Mouse (Mus musculus) Patski (cell line): ENCODE data around the gene Tmem26. TPM values are rescaled to one million over a fixed set of nuclear protein-coding genes. Genes with fewer than 3 reads are reported as not detected.

Experiments used
- ATAC-seq: fragments of 100-300 bp; one replicate; pipeline ENCODE4 v1.8.0; 2021
- CTCF ChIA-PET: fragments of 350-600 bp; sonication (Branson Sonifier 250); formaldehyde crosslinking; loops from one replicate; lab custom pipeline; 2022; ENCODE audit warnings: inconsistent platforms; lab: Charles Lee
- POLR2A ChIA-PET: fragments of 350-600 bp; sonication (Branson Sonifier 250); formaldehyde crosslinking; loops from one replicate; lab custom pipeline; 2022; ENCODE audit warnings: antibody characterized with exemption, inconsistent platforms; lab: Charles Lee
- DNase-seq: peaks from one replicate; pipeline ENCODE4 v3.0.0-alpha.2; 2011; ENCODE audit warnings: low read depth, low spot score
- H3K27me3 ChIP-seq: fragments of 371-371 bp; one replicate; pipeline ENCODE4 v1.5.1; 2021
- CTCF ChIP-seq: fragments of 100-300 bp; IDR thresholded peaks from one replicate; pipeline ENCODE4 v1.5.1; 2021
- in situ Hi-C: fragments of 300-500 bp; cut with MboI; formaldehyde crosslinking; loops from 3 replicates; pipeline ENCODE4 v1.11.1; 2018; ENCODE audit warnings: low pct_unique_long_range_greater_than_20kb, mixed read lengths
- polyA plus RNA-seq: library from polyadenylated mRNA; unstranded; gene quantifications from one replicate; pipeline ENCODE4 v1.2.3, GENCODE M21; 2021

Tmem26 gene
- polyA plus RNA-seq, 1 experiment from 2014 or later = not detected

- TF ChIP-seq CTCF = no peak
- in situ Hi-C loops = no loop called here
- DNase-seq (no peak), ATAC-seq (no peak)
- CTCF ChIA-PET = no interaction called here
- H3K27me3 ChIP-seq = no peaks in the 10 kb centered on the region
- POLR2A ChIA-PET = no interaction called here
Observed at GRCm38 (mm10) chr10:68750921-68751320, 27.5 kb downstream of the Tmem26 start.

DNA sequence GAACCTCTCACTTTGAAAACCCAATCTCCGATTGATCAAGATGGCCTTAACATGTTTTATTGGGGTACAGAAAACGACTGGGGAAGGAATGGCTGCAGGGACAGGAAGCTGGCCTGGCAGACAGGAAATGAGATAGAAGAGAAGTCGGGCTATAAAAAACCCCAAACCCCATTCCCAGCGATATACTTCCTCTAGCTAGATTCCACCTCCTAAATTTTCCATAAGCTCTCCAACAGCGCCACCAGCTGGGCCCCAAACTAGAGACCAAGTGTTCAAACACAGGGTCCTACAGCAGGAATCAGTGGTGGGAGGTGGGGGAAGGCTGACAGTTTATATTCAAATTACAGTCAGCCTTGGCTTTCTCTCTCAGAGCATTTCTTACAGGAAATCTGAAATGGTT lies 35.8 kb downstream of the Tmem26 start:
- no peaks in the 10 kb centered on the region for H3K27me3 ChIP-seq
- POLR2A ChIA-PET = interaction anchor here (0.7 kb wide), 1 partner anchor 18 kb away, joined by 4 read pairs; no protein-coding TSS in a partner anchor
- DNase-seq (no peak), ATAC-seq (no peak)
- in situ Hi-C loops = no loop called here
- CTCF ChIA-PET = no interaction called here
- TF ChIP-seq CTCF = peak; percentile 62

DNA sequence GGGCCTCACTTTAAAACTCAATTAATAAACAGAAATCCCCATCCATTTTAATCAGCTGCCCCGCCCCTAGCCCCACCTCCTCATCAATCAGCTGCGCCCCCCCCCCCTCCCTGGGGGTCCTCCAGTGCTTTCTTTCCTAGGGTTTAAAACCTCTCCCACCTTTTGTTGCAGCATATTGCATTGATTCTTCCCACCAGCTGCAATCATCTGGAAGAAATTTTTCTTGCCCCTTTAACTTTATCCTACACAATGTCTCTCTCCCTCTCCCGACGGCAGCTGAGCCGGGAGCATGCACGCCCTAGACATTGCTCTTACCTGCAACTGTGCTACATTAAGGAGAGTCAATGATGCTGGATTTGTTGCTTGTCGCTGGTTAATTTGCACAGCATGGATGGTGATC lies 36.3 kb downstream of the Tmem26 start:
- no peaks in the 10 kb centered on the region for H3K27me3 ChIP-seq
- no peak for DNase-seq
- TF ChIP-seq CTCF = no peak
- POLR2A ChIA-PET = no interaction called here
- ATAC-seq = no peak
- in situ Hi-C loops = no loop called here
- CTCF ChIA-PET = no interaction called here

DNA sequence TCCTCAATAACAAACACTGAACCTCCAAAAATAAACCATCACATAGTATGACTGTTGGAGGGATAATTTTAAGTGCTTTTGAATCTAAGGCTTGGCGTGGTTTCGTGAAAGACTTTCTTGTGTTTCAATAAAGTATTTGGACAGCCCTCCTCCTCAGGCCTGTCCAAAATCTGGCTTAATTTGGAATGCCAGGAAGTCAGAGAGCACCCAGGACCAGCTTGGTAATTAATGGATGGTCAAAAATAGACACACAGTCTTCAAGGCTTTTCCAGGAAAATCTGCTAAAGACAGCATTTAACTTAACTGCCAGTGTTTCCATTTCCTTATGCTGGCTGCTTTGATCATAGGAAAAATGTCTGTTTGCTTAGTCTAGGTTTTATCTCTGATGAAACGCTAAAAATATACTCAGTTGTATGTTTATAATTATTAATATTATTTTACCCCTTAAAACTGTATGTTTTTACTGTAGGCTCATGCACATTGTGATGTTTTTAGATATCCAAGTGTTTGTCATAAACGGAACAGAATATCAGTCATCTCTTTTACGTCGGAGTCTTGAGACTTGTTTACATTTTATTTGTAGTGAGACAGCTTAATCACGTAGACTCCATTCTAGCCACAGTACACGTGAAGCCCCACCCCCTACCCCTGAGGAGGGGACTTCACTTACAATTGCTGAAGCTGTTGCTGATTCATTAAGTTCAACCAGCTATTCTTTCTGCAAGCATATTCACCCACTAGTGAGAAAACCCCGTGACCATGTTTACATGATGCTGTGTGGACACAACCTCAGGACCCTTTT lies 57.8 kb downstream of the Tmem26 start:
- in situ Hi-C loops = no loop called here
- CTCF ChIA-PET = interaction anchor here (2.7 kb wide), 1 partner anchor 10 kb away, joined by 8 read pairs; no protein-coding TSS in a partner anchor
- no peak for TF ChIP-seq CTCF
- ATAC-seq (no peak), DNase-seq (no peak)
- POLR2A ChIA-PET = no interaction called here
- H3K27me3 ChIP-seq = no peaks in the 10 kb centered on the region

DNA sequence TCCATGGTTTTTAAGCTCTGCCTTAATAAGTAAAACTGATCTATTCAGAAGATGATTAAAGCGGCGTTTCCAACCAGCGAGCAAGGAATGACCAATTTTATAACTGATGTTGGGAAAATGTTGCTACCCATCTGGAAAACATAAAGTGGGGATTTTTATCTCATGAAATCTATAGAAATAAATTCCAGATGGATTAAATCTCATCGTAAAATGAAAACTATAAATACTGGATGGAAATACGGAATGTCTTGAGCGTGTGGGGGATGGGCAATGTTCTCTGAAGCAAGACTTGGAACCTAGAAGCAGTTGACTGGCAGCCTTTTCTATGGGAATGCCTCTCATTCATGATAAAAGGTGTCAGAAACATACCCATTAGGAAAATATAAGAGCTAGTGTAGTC lies 59.3 kb downstream of the Tmem26 start:
- CTCF ChIA-PET = interaction anchor here (2.7 kb wide), 1 partner anchor 9 kb away, joined by 8 read pairs; no protein-coding TSS in a partner anchor
- in situ Hi-C loops = no loop called here
- no peaks in the 10 kb centered on the region for H3K27me3 ChIP-seq
- DNase-seq (no peak), ATAC-seq (no peak)
- no peak for TF ChIP-seq CTCF
- POLR2A ChIA-PET = no interaction called here

DNA sequence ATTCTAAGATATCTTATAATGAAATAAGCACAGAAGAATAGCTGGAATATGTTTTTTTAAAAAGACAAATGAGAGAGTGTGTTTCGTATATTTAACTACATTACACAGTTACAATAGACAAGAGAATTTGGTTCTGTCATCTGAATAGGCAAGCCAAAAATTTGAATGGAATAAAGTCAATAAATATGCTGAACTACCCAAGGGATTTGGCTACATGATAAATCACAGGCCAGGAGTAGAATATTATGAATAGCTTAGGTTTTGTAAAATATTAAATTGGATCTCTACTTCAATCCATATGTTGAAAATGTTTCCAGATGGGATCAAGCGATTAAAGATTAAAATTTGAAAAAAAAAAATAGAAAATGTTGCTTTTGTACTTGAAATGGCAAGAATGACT lies 60.4 kb downstream of the Tmem26 start:
- POLR2A ChIA-PET = no interaction called here
- no peaks in the 10 kb centered on the region for H3K27me3 ChIP-seq
- CTCF ChIA-PET = no interaction called here
- DNase-seq = no peak
- no peak for TF ChIP-seq CTCF
- in situ Hi-C loops = no loop called here
- ATAC-seq = no peak

- POLR2A ChIA-PET = no interaction called here
Observed at GRCm38 (mm10) chr10:68784463-68784862, 61.0 kb downstream of the Tmem26 start.

DNA sequence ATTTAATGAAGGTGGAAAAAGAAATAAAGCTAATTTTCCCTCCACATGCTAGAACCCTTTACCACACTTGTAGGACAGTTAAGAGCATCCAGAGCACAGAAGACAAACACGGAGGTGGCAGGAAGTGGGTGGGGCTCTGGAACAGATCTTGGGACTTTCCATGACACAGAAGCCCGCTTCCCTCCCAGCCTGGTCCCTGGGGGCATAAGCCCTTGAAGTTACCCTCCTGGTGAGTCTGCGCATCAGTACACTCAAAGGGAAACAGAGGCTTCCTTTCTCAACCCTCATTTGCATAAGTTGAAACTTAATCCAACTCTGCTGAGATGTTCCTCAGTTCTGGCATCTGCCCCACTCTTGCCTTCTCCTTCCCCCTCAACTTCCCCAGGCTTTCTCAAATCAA lies 72.0 kb downstream of the Tmem26 start:
- DNase-seq (peak; percentile 17), ATAC-seq (no peak)
- in situ Hi-C loops = no loop called here
- CTCF ChIA-PET = interaction anchor here (1.1 to 2.2 kb wide), 2 partner anchors 11 to 113 kb away, joined by 3 to 5 read pairs; no protein-coding TSS in a partner anchor
- no peak for TF ChIP-seq CTCF
- POLR2A ChIA-PET = no interaction called here
- no peaks in the 10 kb centered on the region for H3K27me3 ChIP-seq

More at GRCm38 (mm10) chr10:68784463-68784862, 61.0 kb downstream of the Tmem26 start:
- CTCF ChIA-PET = no interaction called here
- ATAC-seq (no peak), DNase-seq (no peak)
- in situ Hi-C loops = no loop called here
- no peaks in the 10 kb centered on the region for H3K27me3 ChIP-seq
- no peak for TF ChIP-seq CTCF

DNA sequence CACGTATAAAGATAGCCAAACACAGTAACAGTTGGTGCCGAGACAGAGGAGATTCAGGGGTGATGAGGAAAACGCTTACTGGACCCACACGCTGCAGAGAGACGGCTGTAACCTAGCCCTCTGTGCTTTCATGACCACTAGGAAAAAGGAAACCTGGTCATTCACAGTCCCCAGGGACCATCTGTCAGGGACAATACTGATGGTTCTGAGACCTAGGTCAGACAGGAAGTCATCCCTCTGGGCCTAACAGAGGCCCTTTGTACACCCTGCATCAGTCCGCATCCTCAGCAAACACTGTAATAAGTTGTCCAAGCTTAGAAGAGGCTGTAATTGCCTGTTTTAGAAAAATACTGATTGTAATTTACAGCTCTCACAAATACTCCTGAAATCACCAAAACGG lies 76.4 kb downstream of the Tmem26 start:
- no peaks in the 10 kb centered on the region for H3K27me3 ChIP-seq
- in situ Hi-C loops = no loop called here
- no peak for TF ChIP-seq CTCF
- POLR2A ChIA-PET = no interaction called here
- no peak for ATAC-seq
- DNase-seq = no peak
- CTCF ChIA-PET = interaction anchor here (1.6 kb wide), 1 partner anchor 9 kb away, joined by 3 read pairs; no protein-coding TSS in a partner anchor

DNA sequence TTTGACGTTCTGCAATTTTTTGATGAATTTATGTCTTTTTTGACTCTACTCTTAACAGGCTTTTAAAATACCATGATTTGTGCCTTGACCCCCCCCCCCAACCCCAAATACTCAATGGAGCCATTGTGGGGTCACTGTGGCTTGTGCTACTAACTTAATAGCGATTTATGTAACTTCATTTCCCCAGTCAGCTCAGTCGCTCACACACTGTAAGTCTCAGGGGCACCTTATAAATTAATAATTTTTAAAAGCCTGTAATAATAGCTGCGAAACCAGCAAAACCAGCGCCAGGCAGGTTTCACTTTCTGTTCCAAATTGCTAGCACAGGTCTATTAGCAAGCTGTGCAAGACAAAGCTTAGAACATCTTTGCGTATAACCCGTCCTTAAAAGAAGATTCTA lies 76.9 kb downstream of the Tmem26 start:
- H3K27me3 ChIP-seq = no peaks in the 10 kb centered on the region
- ATAC-seq (no peak), DNase-seq (no peak)
- CTCF ChIA-PET = interaction anchor here (1.6 kb wide), 1 partner anchor 9 kb away, joined by 3 read pairs; no protein-coding TSS in a partner anchor
- POLR2A ChIA-PET = no interaction called here
- in situ Hi-C loops = no loop called here
- no peak for TF ChIP-seq CTCF

DNA sequence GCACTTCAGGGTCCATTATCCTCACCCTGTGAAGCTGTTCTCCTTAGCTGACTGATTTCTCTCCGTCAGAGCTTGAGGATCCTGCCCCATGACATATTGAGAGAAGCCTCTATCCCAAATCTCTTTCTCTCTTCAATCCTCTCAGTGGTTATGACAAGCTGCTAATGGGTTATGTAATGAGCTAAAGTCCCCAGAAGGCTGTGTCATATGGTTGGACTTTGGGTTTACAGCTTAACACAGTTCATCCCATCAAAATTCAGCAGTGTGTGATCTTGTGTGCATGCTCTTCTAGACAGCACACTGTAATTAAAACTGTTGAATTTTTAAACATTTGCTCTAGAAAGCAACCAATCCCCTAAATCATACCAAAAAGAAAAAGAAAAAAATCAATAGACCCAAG lies 82.9 kb downstream of the Tmem26 start:
- no peaks in the 10 kb centered on the region for H3K27me3 ChIP-seq
- TF ChIP-seq CTCF = no peak
- ATAC-seq (no peak), DNase-seq (no peak)
- POLR2A ChIA-PET = interaction anchor here (0.8 kb wide), 1 partner anchor 16 kb away, joined by 3 read pairs; no protein-coding TSS in a partner anchor
- in situ Hi-C loops = no loop called here
- CTCF ChIA-PET = interaction anchor here (1.5 kb wide), 1 partner anchor 10 kb away, joined by 5 read pairs; no protein-coding TSS in a partner anchor
